Mouse (Mus musculus): ENCODE measurements around the gene Dock9.

Gene Dock9

GRCm38 (mm10) chr14:121621806-121622205 is 175.8 kb downstream of the Dock9 start:
- DNase-seq (ENCODE audit: low read depth, low spot score): no peak

DNA sequence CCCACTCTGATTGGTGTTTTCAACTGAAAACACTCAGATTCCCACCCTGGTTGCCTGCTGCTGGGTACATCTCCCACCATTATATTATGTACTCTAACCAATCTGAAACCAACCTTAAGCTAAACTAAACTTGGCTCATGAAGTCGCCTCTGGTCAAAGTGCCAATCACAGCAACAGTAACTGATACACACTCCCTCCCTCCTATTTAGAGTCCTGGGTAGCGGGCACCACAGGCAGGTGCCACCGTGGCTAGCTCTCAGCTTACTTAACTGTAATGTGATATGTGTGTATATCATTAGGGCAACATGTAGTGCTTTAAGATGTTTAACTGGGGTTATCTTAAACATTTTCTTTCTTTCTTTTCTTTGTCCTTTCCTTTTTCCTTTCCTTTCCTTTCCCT is 177.1 kb downstream of the Dock9 start:
- no peak for DNase-seq (ENCODE audit: low read depth, low spot score)

DNA sequence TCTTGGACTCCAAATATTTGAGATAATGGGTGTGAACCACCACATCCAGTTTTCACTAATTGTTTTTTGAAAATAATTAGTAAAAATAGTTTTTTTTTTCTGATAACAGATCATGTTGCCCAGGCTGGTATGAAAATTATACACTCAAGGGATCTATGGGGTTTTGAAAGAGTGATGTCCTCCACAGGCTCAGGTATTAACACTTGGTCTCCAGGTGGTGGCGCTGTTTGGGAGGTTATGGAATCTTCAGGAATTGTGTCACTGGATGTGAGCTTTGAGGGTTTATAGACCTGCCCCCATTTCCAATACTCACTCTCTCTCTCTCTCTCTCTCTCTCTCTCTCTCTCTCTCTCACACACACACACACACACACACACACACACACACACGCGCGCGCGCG is 177.5 kb downstream of the Dock9 start:
- DNase-seq (ENCODE audit: low read depth, low spot score): no peak

GRCm38 (mm10) chr14:121617645-121618390 is 179.8 kb downstream of the Dock9 start:
- no peak for DNase-seq (ENCODE audit: low read depth, low spot score)

DNA sequence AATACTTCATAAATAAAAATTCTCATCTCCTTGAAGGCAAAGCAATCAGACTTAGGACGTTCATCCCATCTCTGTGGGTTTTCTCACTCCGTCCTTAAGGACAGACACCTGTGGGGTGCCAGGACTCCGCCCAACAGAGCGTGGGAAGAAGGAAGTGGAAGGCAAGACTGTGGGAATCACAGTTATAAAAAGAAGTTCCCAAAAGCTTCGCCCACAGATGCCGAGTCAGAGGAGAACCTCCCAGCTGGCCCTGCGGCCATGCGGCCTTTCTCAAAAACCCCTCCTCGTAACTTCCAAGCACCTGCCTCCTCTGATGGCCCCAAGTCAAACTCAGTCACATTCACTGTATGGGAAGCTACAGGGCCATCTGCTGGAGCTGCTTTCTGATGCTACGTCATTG is 182.2 kb downstream of the Dock9 start:
- DNase-seq (ENCODE audit: low read depth, low spot score): no peak

GRCm38 (mm10) chr14:121614461-121615170 is 183.0 kb downstream of the Dock9 start:
- DNase-seq (ENCODE audit: low read depth, low spot score): no peak

GRCm38 (mm10) chr14:121613490-121613889 is 184.1 kb downstream of the Dock9 start:
- no peak for DNase-seq (ENCODE audit: low read depth, low spot score)

DNA sequence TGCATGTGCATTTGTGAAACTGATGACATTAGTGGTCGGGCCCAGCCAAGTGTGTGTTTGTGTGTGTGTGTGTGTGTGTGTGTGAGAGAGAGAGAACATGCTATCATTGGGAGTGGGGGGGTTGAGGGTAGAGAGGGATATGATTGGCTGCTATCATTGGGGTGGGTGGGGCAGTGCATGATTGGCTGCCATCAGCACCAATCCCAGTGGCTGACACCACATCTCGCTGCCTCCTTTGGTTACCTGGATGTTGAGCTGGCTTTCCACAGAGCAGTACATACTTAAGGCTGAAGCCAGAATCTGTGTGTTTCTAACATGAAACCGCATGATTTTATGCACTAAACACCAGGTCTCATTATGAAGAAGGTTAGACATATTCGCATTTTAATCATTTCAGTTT is 184.7 kb downstream of the Dock9 start:
- no peak for DNase-seq (ENCODE audit: low read depth, low spot score)

- DNase-seq (ENCODE audit: low read depth, low spot score): no peak
Measured at GRCm38 (mm10) chr14:121611533-121611932, 186.1 kb downstream of the Dock9 start.

DNA sequence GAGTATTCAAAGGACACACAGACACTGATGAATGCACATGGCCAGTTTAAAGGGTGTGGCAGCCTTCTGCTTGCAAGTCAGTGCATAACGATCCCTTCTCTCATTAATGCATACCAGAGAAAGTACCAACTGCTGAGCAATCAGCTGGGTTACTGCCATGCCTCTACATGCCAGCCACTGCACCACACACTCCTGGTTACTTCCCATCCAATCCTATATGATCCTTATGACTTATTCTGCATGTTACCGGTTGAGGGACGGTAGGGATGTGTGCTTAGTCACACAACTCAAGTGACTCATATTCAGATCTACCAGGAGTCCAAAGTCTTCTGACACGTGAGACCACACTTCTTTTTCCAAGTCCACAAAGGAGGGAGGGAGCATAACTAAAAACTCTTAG is 186.5 kb downstream of the Dock9 start:
- DNase-seq (ENCODE audit: low read depth, low spot score): no peak

DNA sequence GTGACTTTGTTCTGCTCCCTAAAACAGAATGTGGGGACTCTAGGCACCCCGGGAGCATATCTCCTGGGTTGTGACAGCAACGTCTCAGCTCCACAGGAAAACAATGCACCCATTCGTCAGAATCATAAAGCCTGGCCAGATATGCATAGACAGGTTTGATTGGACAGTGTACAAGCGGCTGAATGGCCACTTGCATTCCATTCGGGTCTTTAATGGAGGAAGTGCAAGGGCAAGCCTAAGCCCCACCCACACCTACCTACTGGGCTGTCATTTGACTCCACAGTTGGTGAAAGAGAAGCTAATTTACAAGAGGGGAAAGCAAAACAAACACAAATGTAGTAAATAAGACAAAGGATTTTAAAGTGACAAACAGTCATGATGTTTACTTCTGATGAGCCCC is 189.1 kb downstream of the Dock9 start:
- no peak for DNase-seq (ENCODE audit: low read depth, low spot score)

- DNase-seq (ENCODE audit: low read depth, low spot score): no peak
Measured at GRCm38 (mm10) chr14:121606433-121606832, 191.2 kb downstream of the Dock9 start.

DNA sequence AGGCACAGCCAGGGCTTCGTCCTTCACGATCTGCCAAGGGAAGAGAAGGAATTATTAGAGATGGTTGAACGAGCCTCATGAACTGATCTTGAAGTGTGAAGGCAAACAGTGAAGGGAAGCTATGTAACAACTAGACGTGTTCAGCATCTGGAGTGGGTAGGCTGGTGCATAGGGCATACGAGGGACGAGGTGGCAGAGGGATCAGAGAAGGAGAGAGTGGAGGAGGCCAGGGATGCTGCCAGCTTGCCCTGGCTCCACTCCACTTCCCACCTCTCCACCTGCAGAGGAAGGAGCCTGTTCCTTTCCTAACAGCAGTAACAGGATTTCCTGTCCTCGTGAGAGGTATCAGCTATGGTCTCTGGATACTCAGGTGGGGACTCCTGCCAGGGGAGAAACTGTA is 192.4 kb downstream of the Dock9 start:
- no peak for DNase-seq (ENCODE audit: low read depth, low spot score)

GRCm38 (mm10) chr14:121604565-121604964 is 193.1 kb downstream of the Dock9 start:
- DNase-seq (ENCODE audit: low read depth, low spot score): no peak

GRCm38 (mm10) chr14:121602610-121603009 is 195.0 kb downstream of the Dock9 start:
- no peak for DNase-seq (ENCODE audit: low read depth, low spot score)

DNA sequence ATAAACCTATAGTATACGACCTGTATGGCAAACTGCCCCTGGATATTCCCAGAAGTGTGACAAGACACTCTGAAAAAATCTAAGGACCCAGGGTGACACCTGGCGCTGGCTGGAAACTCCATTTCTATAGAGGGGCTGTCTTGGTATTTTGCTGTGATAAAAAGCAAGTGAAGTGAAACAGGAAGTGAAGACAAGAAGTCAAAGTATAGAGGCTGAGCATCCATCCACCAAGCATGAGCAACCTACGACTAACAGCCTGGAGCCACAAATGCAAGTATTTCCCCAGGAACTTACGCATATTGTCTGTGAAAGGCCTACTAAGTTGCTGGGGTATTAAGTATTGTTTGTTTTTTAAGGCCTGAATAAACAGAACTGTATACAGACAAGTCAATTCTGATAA is 197.1 kb downstream of the Dock9 start:
- DNase-seq (ENCODE audit: low read depth, low spot score): no peak

- no peak for DNase-seq (ENCODE audit: low read depth, low spot score)
Measured at GRCm38 (mm10) chr14:121597073-121597472, 200.6 kb downstream of the Dock9 start.

- no peak for DNase-seq (ENCODE audit: low read depth, low spot score)
Measured at GRCm38 (mm10) chr14:121596631-121597030, 201.0 kb downstream of the Dock9 start.

DNA sequence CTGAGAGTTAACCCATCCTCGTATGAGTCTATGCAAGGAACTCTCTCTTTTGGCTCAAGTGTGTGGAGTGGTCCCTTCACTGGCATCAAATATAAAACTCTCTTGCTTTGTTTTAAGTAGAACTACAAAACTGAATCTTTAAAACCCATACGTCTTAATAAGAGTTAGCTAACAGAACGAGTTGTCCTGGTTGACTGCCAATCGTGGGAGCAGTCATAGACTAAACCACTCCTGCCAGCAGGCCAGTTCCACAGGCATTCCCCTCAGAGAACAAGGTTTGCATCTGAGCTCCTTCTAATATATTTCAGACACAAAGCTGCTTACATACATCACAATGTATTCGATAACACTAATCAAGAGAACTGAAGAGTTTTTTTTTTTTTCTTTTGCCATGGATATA is 203.0 kb downstream of the Dock9 start:
- DNase-seq (ENCODE audit: low read depth, low spot score): no peak

DNA sequence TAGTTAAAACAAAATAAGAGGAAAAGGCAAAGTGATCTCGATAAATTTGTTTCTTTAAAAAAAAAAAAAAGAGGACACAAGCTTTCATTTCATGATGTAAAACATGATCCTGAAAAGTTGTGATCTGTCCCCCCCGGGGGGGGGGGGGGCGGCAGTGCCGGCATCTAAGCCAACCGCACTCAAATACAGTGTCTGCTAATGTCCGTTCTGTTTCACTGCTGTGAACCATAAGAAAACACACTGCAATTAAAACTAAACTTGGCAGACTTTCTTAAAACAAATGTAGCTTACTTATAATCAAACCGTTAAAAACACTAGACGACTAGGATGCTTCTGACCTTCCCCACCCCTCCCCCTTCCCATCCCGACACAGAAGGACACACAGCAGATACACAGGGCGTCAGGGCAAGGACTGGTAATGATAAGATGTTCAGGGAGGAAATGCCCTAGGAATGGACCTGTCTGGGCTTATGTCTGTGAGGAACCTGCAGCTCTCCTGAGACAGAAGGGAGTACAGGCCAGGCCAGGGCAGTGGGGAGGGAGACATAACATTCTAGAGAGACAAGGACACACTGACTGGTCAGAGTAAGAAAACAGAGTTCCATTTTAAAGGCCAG is 204.2 kb downstream of the Dock9 start:
- no peak for DNase-seq (ENCODE audit: low read depth, low spot score)

DNA sequence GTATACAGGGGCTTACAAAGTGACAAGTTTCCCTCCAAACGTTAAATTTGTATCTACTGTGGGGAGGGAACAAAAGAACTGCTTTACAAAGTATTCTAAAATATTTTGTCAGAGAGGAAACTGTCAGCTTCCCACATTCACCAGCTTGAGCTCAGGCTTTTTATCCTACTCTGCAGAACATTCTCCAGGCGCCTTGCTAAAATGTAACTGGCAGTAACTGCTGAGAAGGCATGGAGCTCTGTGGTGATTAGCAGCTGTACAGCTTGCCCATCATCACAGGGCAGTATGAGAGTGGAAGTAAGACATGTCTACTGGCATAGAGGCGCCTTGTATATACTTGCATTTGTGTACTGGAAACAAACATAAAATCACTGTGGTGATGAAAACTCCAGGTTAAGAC is 204.7 kb downstream of the Dock9 start:
- no peak for DNase-seq (ENCODE audit: low read depth, low spot score)

DNA sequence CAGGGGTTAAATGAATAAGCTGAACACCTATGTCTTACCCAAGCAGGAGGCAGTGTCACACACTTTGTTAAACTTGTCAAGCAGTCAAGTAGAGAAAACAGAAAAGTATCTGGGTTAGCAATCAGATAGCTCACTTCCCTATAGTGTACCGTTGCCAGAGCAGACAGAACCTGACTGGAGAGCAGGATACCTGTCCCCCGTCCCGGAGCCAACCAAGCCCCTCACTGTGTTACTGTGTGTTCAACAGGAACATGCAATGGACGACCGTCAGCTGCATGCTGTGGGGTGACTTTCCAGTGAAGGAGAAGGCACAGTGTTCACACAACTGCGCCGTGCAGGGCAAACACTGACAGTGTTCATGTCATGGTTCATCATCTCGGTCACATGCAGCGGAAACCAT is 205.3 kb downstream of the Dock9 start:
- no peak for DNase-seq (ENCODE audit: low read depth, low spot score)
